Mouse (Mus musculus): ENCODE measurements at regions not wholly inside any gene's neighbourhood (a gene's known extent, or its start where the extent isn't known, plus 50 kb on each side); places are given as distances from the start of the nearest gene placed in this dataset.

DNA sequence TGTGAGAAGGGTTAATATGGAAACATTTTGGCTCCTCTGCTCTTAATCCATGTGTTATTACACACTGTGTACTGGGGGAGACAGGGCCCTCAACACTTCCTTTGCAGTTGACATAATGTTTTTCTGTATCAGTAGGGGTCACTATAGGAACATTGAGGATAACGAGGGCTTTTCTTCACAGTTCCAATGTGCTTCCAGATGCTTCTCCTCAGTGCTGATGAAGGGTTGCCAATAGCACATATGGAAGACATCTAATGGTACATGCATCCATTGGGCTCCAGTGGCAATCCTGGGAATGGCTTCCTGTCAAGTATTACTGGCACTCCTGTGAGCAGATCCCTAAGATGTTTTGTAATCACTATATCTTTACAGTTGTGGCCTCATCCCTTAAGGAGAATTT lies 62.1 kb downstream of the Naa11 start:
- Histone ChIP-seq H3K4me3 (ENCODE audit: insufficient read depth, low read depth, low read length) (no peak overlapping the region), H3K4me1 (ENCODE audit: control insufficient read depth, insufficient read depth, low read length) (no peaks in the 10 kb centered on the region), H3K79me2 (ENCODE audit: control insufficient read depth, insufficient read depth, low read length) (no peaks in the 10 kb centered on the region), H3K27me3 (ENCODE audit: control insufficient read depth, insufficient read depth, low read length) (no peaks in the 10 kb centered on the region), H3K36me3 (ENCODE audit: control insufficient read depth, insufficient read depth, low read length) (no peaks in the 10 kb centered on the region), H3K27ac (replicated peaks; ENCODE audit: insufficient read depth, low read depth, low read length) (no peak overlapping the region), H3K9ac (ENCODE audit: low read depth, low read length) (no peak overlapping the region)
- no peak for TF ChIP-seq CTCF (IDR thresholded peaks at IDR 0.05; ENCODE audit: low read depth, low read length)
- no peak for TF ChIP-seq POLR2A (IDR thresholded peaks at IDR 0.05; ENCODE audit: extremely low read depth, insufficient read depth, low read length)
- DNase-seq (ENCODE audit: extremely low read depth, low read depth, low spot score) = no peak
- 38% methylated on average over 1 of the region's 1 CpGs for WGBS

DNA sequence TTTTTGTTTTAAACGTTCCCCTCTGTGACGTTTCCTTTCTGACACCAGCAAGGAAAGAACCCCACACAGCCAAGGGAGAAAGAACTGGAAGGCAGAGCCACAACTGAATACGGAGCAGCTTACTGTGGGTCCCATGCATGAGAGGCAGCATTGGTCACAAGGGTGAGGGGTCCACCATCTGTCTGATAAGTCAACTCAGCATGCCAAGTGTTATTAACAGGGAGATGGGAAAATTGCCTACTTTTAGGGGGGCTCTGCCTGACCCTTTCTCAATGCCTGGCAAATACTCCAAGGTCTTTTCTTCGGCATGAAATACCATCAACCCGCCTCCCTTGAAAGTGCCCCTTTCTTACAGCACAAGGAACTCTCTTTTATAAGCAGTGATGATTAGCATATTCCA lies 66.3 kb downstream of the Naa11 start:
- Histone ChIP-seq H3K27ac (replicated peaks; ENCODE audit: insufficient read depth, low read depth, low read length) (no peak overlapping the region), H3K9ac (ENCODE audit: low read depth, low read length) (no peak overlapping the region), H3K27me3 (ENCODE audit: control insufficient read depth, insufficient read depth, low read length) (no peaks in the 10 kb centered on the region), H3K4me1 (ENCODE audit: control insufficient read depth, insufficient read depth, low read length) (no peaks in the 10 kb centered on the region), H3K79me2 (ENCODE audit: control insufficient read depth, insufficient read depth, low read length) (no peaks in the 10 kb centered on the region), H3K4me3 (ENCODE audit: insufficient read depth, low read depth, low read length) (no peak overlapping the region), H3K36me3 (ENCODE audit: control insufficient read depth, insufficient read depth, low read length) (no peaks in the 10 kb centered on the region)
- 81% methylated on average over 5 of the region's 5 CpGs for WGBS
- no peak for DNase-seq (ENCODE audit: extremely low read depth, low read depth, low spot score)
- TF ChIP-seq CTCF (IDR thresholded peaks at IDR 0.05; ENCODE audit: low read depth, low read length) (no peak), POLR2A (IDR thresholded peaks at IDR 0.05; ENCODE audit: extremely low read depth, insufficient read depth, low read length) (no peak)

DNA sequence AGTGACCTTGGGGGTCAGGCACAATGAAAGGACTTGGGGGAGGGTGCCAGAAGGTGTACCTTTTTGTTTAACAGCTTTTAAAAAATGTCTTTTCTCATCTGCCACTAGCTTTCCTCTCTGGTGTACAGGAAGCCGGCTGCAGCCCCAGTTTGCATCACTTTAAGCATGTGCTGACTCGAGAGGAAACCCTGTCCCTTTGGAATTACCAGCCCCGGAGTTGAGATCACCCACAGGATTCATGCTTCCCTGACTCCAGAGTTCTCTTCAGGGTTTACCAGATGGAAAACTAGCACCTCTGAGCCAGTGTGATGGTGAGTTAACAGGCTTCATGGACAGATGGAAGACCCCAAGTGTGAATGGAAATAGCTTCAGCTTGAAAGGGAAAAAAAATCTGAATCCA lies 68.3 kb downstream of the Naa11 start:
- H3K4me1 ChIP-seq (ENCODE audit: control insufficient read depth, insufficient read depth, low read length) = no peaks in the 10 kb centered on the region
- H3K4me3 ChIP-seq (ENCODE audit: insufficient read depth, low read depth, low read length) = no peak overlapping the region
- H3K36me3 ChIP-seq (ENCODE audit: control insufficient read depth, insufficient read depth, low read length) = no peaks in the 10 kb centered on the region
- TF ChIP-seq CTCF (IDR thresholded peaks at IDR 0.05; ENCODE audit: low read depth, low read length) = no peak
- WGBS = 76% methylated on average over 3 of the region's 3 CpGs
- H3K27me3 ChIP-seq (ENCODE audit: control insufficient read depth, insufficient read depth, low read length) = no peaks in the 10 kb centered on the region
- H3K27ac ChIP-seq (replicated peaks; ENCODE audit: insufficient read depth, low read depth, low read length) = no peak overlapping the region
- H3K79me2 ChIP-seq (ENCODE audit: control insufficient read depth, insufficient read depth, low read length) = no peaks in the 10 kb centered on the region
- H3K9ac ChIP-seq (ENCODE audit: low read depth, low read length) = no peak overlapping the region
- DNase-seq (ENCODE audit: extremely low read depth, low read depth, low spot score) = no peak

DNA sequence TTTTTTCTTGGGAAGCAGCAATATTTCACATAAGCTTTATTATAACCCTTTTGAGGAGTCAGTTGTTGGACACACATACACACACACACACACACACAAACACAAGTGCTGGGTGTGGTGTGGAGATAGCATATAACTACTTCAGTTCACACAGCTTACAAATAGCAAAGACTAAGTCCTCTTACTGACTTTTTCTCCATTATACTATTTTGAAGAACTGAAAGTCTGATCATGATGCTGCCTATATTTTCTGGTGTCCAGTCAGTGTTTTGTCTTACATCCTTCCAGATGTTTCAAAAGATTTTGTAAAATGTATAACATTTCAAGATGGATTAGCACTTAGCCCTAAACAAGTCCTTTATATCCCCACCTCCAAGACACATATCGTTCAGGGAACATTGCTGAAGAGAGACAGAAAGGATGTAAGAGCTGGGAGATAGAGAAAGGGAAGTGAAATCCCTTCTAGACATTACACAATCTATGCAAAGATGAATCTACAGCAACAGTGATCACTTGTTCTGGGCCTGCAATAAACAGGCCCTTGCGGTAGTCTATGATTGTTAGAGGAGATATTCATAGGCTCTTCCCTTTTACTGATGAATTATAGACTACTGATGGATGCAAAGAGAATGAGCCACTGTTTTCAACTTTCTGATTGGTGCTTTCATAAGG lies 72.2 kb downstream of the Naa11 start:
- TF ChIP-seq POLR2A (IDR thresholded peaks at IDR 0.05; ENCODE audit: extremely low read depth, insufficient read depth, low read length) (no peak), CTCF (IDR thresholded peaks at IDR 0.05; ENCODE audit: low read depth, low read length) (no peak)
- H3K27me3 ChIP-seq (ENCODE audit: control insufficient read depth, insufficient read depth, low read length) = no peaks in the 10 kb centered on the region
- WGBS = 84% methylated on average over 2 of the region's 2 CpGs
- no peak overlapping the region for H3K9ac ChIP-seq (ENCODE audit: low read depth, low read length)
- H3K4me1 ChIP-seq (ENCODE audit: control insufficient read depth, insufficient read depth, low read length) = no peaks in the 10 kb centered on the region
- no peak for DNase-seq (ENCODE audit: extremely low read depth, low read depth, low spot score)
- no peak overlapping the region for H3K27ac ChIP-seq (replicated peaks; ENCODE audit: insufficient read depth, low read depth, low read length)
- H3K4me3 ChIP-seq (ENCODE audit: insufficient read depth, low read depth, low read length) = no peak overlapping the region
- H3K79me2 ChIP-seq (ENCODE audit: control insufficient read depth, insufficient read depth, low read length) = no peaks in the 10 kb centered on the region
- H3K36me3 ChIP-seq (ENCODE audit: control insufficient read depth, insufficient read depth, low read length) = no peaks in the 10 kb centered on the region

DNA sequence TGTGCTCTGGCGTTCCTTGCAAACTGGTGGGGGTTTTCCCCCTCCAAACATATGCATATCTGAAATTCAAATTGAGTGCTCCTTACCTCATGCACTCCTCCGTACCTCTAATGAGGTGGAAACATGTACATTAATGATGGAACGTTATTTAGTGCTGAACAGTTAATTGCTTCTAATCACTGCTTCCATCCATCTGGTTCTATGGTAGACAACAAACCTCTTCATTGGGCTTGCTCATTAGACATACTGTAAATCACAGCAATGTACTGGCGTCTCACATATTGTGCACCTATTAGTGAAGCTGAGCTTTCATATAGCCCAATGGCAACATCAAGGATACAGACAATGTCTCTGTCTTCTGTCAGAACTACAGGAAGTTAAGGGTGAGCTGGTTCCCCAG lies 85.3 kb downstream of the Naa11 start:
- Histone ChIP-seq H3K4me1 (ENCODE audit: control insufficient read depth, insufficient read depth, low read length) (no peaks in the 10 kb centered on the region), H3K27me3 (ENCODE audit: control insufficient read depth, insufficient read depth, low read length) (no peaks in the 10 kb centered on the region), H3K79me2 (ENCODE audit: control insufficient read depth, insufficient read depth, low read length) (no peaks in the 10 kb centered on the region), H3K9ac (ENCODE audit: low read depth, low read length) (no peak overlapping the region), H3K36me3 (ENCODE audit: control insufficient read depth, insufficient read depth, low read length) (no peaks in the 10 kb centered on the region), H3K27ac (replicated peaks; ENCODE audit: insufficient read depth, low read depth, low read length) (no peak overlapping the region), H3K4me3 (ENCODE audit: insufficient read depth, low read depth, low read length) (no peak overlapping the region)
- 83% methylated on average over 4 of the region's 4 CpGs for WGBS
- no peak for DNase-seq (ENCODE audit: extremely low read depth, low read depth, low spot score)
- TF ChIP-seq POLR2A (IDR thresholded peaks at IDR 0.05; ENCODE audit: extremely low read depth, insufficient read depth, low read length) (no peak), CTCF (IDR thresholded peaks at IDR 0.05; ENCODE audit: low read depth, low read length) (no peak)

DNA sequence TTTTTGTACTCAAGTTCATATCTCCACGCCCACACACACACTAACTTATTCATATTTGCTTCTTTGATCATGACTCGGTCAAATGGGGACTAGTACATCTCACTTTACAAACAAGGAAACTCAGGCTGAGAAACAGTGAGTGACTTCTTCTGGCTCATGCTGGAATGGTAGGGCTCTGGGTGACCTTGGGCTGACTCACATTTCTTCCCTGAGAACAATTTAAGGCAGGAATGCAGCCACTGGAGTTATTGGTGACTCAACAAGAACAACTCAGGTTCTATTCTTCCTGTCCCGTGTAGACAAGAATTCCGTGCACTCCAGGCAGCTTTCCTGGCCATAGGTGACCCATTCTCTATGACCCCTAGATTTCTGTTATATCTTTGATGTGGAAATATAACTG lies 87.3 kb downstream of the Naa11 start:
- Histone ChIP-seq H3K36me3 (ENCODE audit: control insufficient read depth, insufficient read depth, low read length) (no peaks in the 10 kb centered on the region), H3K79me2 (ENCODE audit: control insufficient read depth, insufficient read depth, low read length) (no peaks in the 10 kb centered on the region), H3K27ac (replicated peaks; ENCODE audit: insufficient read depth, low read depth, low read length) (no peak overlapping the region), H3K4me1 (ENCODE audit: control insufficient read depth, insufficient read depth, low read length) (no peaks in the 10 kb centered on the region), H3K9ac (ENCODE audit: low read depth, low read length) (no peak overlapping the region), H3K27me3 (ENCODE audit: control insufficient read depth, insufficient read depth, low read length) (no peaks in the 10 kb centered on the region), H3K4me3 (ENCODE audit: insufficient read depth, low read depth, low read length) (no peak overlapping the region)
- TF ChIP-seq POLR2A (IDR thresholded peaks at IDR 0.05; ENCODE audit: extremely low read depth, insufficient read depth, low read length) = no peak
- no peak for TF ChIP-seq CTCF (IDR thresholded peaks at IDR 0.05; ENCODE audit: low read depth, low read length)
- DNase-seq (ENCODE audit: extremely low read depth, low read depth, low spot score) = no peak
- 75% methylated on average over 4 of the region's 4 CpGs for WGBS

Data from liver, adult 2 months (tissue).